Mouse (Mus musculus) kidney, adult 11 months (tissue): Measurements from ENCODE around the gene Cdc42ep5.

Source experiments
- DNase-seq: peaks from one replicate; pipeline ENCODE4 v3.0.0; 2022

Gene Cdc42ep5

GRCm38 (mm10) chr7:4124856-4125255 is 39.8 kb downstream of the Cdc42ep5 start:
- DNase-seq = no peak

DNA sequence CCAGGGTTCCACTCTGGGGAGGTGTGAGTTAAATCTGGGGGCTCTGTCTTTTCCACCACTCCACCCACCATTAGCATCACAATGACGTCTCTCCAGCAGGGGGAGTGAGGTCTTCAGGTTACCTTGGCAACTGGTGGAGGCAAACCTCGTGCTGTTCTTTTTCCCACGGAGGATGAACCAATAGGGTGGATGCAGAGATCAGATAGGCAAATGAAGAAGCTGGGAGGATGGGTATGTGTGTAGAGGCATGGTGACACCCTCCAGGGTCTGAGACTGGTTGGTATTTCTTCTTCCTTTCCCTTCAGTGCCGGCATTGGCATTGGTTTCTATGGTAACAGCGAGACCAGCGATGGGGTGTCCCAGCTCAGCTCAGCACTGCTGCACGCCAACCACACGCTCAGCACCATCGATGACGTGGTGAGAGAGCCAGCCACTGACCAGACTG is 40.3 kb downstream of the Cdc42ep5 start:
- no peak for DNase-seq

GRCm38 (mm10) chr7:4123732-4124131 is 40.9 kb downstream of the Cdc42ep5 start:
- DNase-seq = no peak

- no peak for DNase-seq
These were observed 41.9 kb downstream of the Cdc42ep5 start for GRCm38 (mm10) chr7:4122783-4123182.

GRCm38 (mm10) chr7:4122076-4122768 is 42.4 kb downstream of the Cdc42ep5 start:
- no peak for DNase-seq

DNA sequence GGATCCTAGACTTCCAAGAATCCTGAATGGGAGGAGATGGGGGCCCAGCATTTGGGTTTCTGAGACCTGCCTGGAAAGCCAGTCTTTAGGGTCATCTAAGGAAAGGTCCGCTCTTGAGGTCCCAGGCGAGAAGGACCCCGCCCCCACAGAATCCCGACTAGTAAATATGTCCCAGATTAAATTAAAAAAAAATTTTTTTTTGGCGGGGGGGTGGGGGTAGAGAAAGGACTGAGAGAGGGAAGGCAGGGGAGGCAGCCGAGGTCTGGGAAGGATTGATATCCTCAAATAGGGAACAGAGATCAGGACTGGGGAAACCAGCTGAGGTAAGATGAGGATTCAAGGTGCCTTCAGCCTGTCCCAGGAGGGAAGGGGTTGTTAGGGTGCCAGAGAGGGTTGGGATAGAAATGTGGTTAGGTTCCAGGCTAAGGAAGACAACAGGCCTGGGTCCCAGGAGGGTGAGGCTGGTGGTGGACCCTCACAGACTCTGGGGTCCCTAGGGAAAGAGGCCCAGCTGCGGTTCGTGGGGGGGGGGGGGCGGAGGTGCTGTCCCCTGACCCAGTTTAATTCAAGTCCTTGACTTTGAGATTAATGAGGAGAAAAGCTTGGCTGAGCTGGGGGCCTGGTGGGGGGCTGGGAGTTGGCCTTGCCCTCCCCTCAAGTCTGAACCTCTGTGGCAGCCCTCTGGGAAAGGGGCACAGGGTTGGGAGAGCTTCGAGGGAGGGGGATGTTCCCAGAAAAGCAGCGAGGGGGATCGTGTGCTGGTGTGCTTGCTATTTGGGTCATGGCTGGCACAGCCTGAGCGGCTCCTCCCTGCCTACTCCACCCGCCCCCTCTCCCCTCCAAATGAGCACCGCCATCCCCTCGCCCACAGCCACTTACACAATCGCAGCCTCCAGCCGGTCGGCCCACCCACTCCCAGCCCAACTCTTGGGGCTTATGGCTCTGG is 44.4 kb downstream of the Cdc42ep5 start:
- no peak for DNase-seq

DNA sequence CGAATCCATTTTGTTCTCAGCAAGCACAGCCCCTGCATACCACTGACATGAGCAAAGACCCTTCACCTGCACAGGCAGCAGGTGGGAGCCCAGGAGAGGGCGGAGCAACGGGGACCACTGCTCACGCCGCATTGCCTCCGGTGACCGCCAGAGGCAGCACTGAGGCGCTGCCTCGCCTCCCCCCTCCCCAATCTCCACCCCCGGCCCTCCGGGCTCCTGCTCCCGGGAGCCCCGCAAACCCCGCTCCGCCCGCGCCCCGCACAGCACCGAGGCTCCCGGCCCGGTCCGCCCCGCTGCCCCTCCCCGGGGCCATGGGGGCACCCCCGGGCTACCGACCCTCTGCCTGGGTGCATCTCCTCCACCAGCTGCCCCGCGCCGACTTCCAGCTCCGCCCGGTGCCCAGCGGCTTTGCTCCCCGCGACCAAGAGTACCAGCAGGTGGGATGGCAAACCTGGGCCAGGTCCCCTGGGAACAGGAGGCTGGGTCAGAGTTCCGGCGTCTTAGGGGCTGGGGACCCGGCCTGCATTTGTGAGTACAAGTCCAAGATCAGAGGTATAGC is 45.2 kb downstream of the Cdc42ep5 start, which contains the start of gene Ttyh1:
TSS of gene Ttyh1 (plus strand) at position 65 of the 559 bp plus-strand sequence.
- no peak for DNase-seq

DNA sequence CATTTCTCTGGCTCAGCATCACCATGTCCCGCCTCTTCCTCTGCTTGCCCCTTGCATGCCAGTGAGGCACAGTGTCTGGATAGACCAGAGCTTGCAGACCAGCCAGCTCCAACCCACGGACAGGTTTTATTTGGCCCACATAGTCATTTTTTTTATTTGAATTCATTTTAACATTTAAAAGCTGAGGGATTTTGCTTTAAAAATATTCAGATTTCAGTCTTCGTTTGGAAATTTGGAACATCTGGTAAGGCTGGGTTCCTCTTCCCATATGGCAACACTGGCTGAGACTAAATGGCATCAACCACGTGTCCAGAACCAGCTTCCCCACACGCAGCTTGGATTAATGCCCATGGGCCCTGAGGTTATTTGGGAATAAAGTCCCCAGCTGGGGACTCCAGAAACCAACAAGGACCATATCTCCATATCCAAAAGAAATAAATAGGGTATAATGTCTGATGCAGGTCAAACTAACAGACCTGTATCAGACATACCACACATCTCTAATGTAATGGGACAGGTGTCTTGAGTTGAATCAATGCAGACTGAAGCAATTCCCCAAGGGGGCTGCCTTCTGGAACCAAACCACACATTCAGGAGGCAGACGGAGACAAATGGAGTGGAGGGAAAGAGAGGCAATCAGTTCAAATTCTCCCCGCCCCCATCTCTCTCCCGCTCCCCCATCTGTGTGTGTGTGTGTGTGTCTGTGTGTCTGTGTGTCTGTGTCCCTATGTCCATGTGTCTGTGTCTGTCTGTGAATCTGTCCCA is 47.4 kb downstream of the Cdc42ep5 start:
- DNase-seq = no peak

GRCm38 (mm10) chr7:4111766-4112165 is 52.9 kb downstream of the Cdc42ep5 start:
- DNase-seq = no peak

DNA sequence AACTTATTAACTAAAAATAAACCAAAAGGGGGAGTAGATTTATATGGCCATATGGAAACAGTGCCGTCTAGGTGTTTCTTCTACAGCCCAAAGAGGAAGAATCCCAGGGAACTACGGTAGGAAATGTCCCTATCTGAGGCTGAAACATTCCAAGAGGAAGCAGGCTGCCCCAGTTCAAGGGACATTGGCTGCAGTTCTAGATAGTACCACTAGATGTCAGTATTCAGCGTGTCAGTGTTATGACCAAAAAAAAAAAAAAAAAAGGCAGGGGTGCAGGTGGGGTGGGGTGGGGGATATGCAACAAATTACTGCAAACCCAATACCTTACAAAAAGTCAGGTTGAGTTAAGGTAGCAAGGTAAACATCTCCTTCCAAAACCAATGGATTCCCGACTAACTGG is 61.2 kb downstream of the Cdc42ep5 start:
- no peak for DNase-seq
